8 mouse cellular contexts compared by ENCODE assay signal in genomic region chr6:121087586-121088245, GRCm38 (mm10). TPM values are rescaled to one million over a fixed set of nuclear protein-coding genes. Genes with fewer than 3 reads are reported as not detected.
A peak's percentile ranks its signal among the peaks of the same experiment; 100 is the strongest.
DNase-seq lines count a peak whose midpoint lies in the region; ATAC-seq lines count a peak whose summit lies in the region.

No protein-coding gene starts in this region.

- H3K4me2 ChIP-seq in neural tube, embryonic 14.5 days (ENCODE audit: low read depth, low read length): no peak overlapping the region
- H3K4me2 ChIP-seq in neural tube, embryonic 15.5 days: no peak overlapping the region
- H3K4me2 ChIP-seq in limb, embryonic 15.5 days: no peak overlapping the region

- H3K4me1 ChIP-seq in neural tube, embryonic 14.5 days (ENCODE audit: control insufficient read depth, insufficient read depth, low read length): peaks cover 4% of the 10 kb centered on the region; the same call in 1 of the 2 replicates
- peaks cover 14% of the 10 kb centered on the region for H3K4me1 ChIP-seq in neural tube, embryonic 15.5 days
- peaks cover 24% of the 10 kb centered on the region for H3K4me1 ChIP-seq in limb, embryonic 15.5 days

- H3K36me3 ChIP-seq in neural tube, embryonic 14.5 days (ENCODE audit: control insufficient read depth, insufficient read depth, low read length): no peaks in the 10 kb centered on the region
- H3K36me3 ChIP-seq in neural tube, embryonic 15.5 days: 0 out of 2 replicates have a peak, but pooled peaks cover 8% of the 10 kb centered on the region
- H3K36me3 ChIP-seq in limb, embryonic 15.5 days: no peaks in the 10 kb centered on the region

- no peaks in the 10 kb centered on the region for H3K9me3 ChIP-seq in neural tube, embryonic 14.5 days (ENCODE audit: control insufficient read depth, low read length)
- H3K9me3 ChIP-seq in neural tube, embryonic 15.5 days (replicated peaks): no peaks in the 10 kb centered on the region
- no peaks in the 10 kb centered on the region for H3K9me3 ChIP-seq in limb, embryonic 15.5 days

- DNase-seq in cerebellum, postnatal 36 days: peak; percentile 71 to 75
- DNase-seq in heart, postnatal 10 days: peak; percentile 70 to 79
- DNase-seq in thymus, postnatal 36 days: no peak

- ATAC-seq in neural tube, embryonic 14.5 days (ENCODE audit: low read depth): peak; percentile 36; the same call in 1 of the 2 replicates
- no peak for ATAC-seq in neural tube, embryonic 15.5 days (ENCODE audit: low FRiP score)
- peak; percentile 47; the same call in 1 of the 2 replicates for ATAC-seq in limb, embryonic 15.5 days (ENCODE audit: insufficient number of reproducible peaks, low FRiP score, low TSS enrichment, low read depth)
- ATAC-seq in megakaryocyte progenitor cell, adult 5-6 weeks (replicated peaks; ENCODE audit: poor library complexity): no peak
- no peak for ATAC-seq in activated CD4-positive, CD25-positive, alpha-beta regulatory T cell, adult 4 months

- WGBS in neural tube, embryonic 14.5 days: 81% methylated on average over 22 of the region's 22 CpGs
- 83% methylated on average over 22 of the region's 22 CpGs for WGBS in neural tube, embryonic 15.5 days
- 57% methylated on average over 22 of the region's 22 CpGs for WGBS in limb, embryonic 15.5 days

- no peaks in the 10 kb centered on the region for H3K27me3 ChIP-seq in neural tube, embryonic 14.5 days (ENCODE audit: control insufficient read depth, insufficient read depth, low read length)
- H3K27me3 ChIP-seq in neural tube, embryonic 15.5 days (replicated peaks): no peaks in the 10 kb centered on the region
- H3K27me3 ChIP-seq in limb, embryonic 15.5 days: no peaks in the 10 kb centered on the region

- intact Hi-C loops in heart, postnatal 10 days (cut with DNase I): no loop called here

- H3K4me3 ChIP-seq in neural tube, embryonic 14.5 days (ENCODE audit: low read depth, low read length): no peak overlapping the region
- no peak overlapping the region for H3K4me3 ChIP-seq in neural tube, embryonic 15.5 days (replicated peaks)
- no peak overlapping the region for H3K4me3 ChIP-seq in limb, embryonic 15.5 days

- H3K27ac ChIP-seq in neural tube, embryonic 14.5 days (ENCODE audit: low read depth, low read length): no peak overlapping the region
- H3K27ac ChIP-seq in neural tube, embryonic 15.5 days (replicated peaks): no peak overlapping the region
- peak overlapping the region; percentile 2; the same call in 1 of the 2 replicates for H3K27ac ChIP-seq in limb, embryonic 15.5 days

- H3K9ac ChIP-seq in neural tube, embryonic 14.5 days (replicated peaks; ENCODE audit: low read depth, low read length): no peak overlapping the region
- H3K9ac ChIP-seq in neural tube, embryonic 15.5 days (replicated peaks): no peak overlapping the region
- H3K9ac ChIP-seq in limb, embryonic 15.5 days: no peak overlapping the region

RNA-seq across cellular contexts. Expression of gene Mical3, which starts 43.1 kb away (rescaled TPM):
- 47.3 and 68.8 TPM in 2 replicates for polyA plus RNA-seq in neural tube, embryonic 14.5 days (2014; fragmentation: Nextera tagmentation; extraction: Ambion mirVana)
- polyA plus RNA-seq in neural tube, embryonic 15.5 days (2015; fragmentation: Nextera tagmentation; extraction: Ambion mirVana): 30.3 and 35.2 TPM in 2 replicates
- 100 to 1,000 TPM; 137 to 148 TPM for total RNA-seq in heart, postnatal 10 days (2021)
- polyA plus RNA-seq in limb, embryonic 15.5 days (2015; fragmentation: Nextera tagmentation; extraction: Ambion mirVana): 9.6 and 9.7 TPM in 2 replicates
- 11.3 and 16.1 TPM in 2 replicates for total RNA-seq in megakaryocyte progenitor cell, adult 5-6 weeks (2015)
- 7.4 and 8.3 TPM in 2 replicates for total RNA-seq in megakaryocyte progenitor cell, adult 5-6 weeks (2017)
- 1 to 10 TPM; 7.1 to 9.1 TPM for polyA plus RNA-seq in activated CD4-positive, CD25-positive, alpha-beta regulatory T cell, adult 4 months (2017; shearing (Covaris generic))

Comparison
In these comparisons a context has a peak if more than half of its experiments do, and no peak if none do; other contexts are left out.
1. ATAC-seq: peak in neural tube, embryonic 14.5 days (single experiment) and limb, embryonic 15.5 days (single experiment); none in neural tube, embryonic 15.5 days (single experiment), megakaryocyte progenitor cell, adult 5-6 weeks (single experiment) and activated CD4-positive, CD25-positive, alpha-beta regulatory T cell, adult 4 months (single experiment).
2. DNase-seq: peak in cerebellum, postnatal 36 days (2 of 2) and heart, postnatal 10 days (2 of 2); none in thymus, postnatal 36 days (0 of 2).